Mouse (Mus musculus) erythroblast, embryonic 14.5 days (primary cell): ENCODE data around the gene Ttll8.

ENCODE experiments used
- GATA1 ChIP-seq: IDR thresholded peaks from 2 replicates; pipeline ENCODE4 v1.6.1; 2012; ENCODE audit warnings: low read length, inconsistent platforms, mixed read lengths
- TAL1 ChIP-seq: IDR thresholded peaks from 3 replicates; pipeline ENCODE4 v1.6.1; 2012; ENCODE audit warnings: low read length, inconsistent platforms, mixed read lengths

GRCm38 (mm10) chr15:88916366-88916765 lies 37.9 kb downstream of the Ttll8 start:
- TF ChIP-seq TAL1 (no peak), GATA1 (no peak)
